Mouse (Mus musculus) liver, adult 2 months (tissue): ENCODE measurements around the gene Pxmp4. TPM values are rescaled to one million over a fixed set of nuclear protein-coding genes. Genes with fewer than 3 reads are reported as not detected.

Experiments
- DNase-seq: peaks from one replicate; pipeline ENCODE4 v3.0.0-alpha.2; 2011; ENCODE audit warnings: low read depth, low spot score; ENCODE audit errors: extremely low read depth
- H3K27ac ChIP-seq: fragments of 200-500 bp; replicated peaks from 2 replicates; pipeline ENCODE4 v1.5.1; 2012; ENCODE audit warnings: low read depth, mild to moderate bottlenecking, control low read depth, inconsistent platforms, low read length; ENCODE audit not compliant: insufficient read depth
- H3K27me3 ChIP-seq: fragments of 200-500 bp; 2 replicates; pipeline ENCODE4 v1.6.1; 2012; ENCODE audit warnings: mild to moderate bottlenecking, moderate library complexity, low read length, inconsistent platforms; ENCODE audit not compliant: control insufficient read depth, insufficient read depth
- H3K36me3 ChIP-seq: fragments of 200-500 bp; 2 replicates; pipeline ENCODE4 v1.6.1; 2012; ENCODE audit warnings: low read length, inconsistent platforms; ENCODE audit not compliant: control insufficient read depth, insufficient read depth
- H3K4me1 ChIP-seq: fragments of 200-500 bp; 2 replicates; pipeline ENCODE4 v1.6.1; 2011; ENCODE audit warnings: low read length; ENCODE audit not compliant: control insufficient read depth, insufficient read depth
- H3K4me3 ChIP-seq: fragments of 200-500 bp; 2 replicates; pipeline ENCODE4 v1.5.1; 2011; ENCODE audit warnings: low read depth, mild to moderate bottlenecking, control low read depth, low read length, moderate library complexity; ENCODE audit not compliant: insufficient read depth
- H3K79me2 ChIP-seq: fragments of 200-500 bp; 2 replicates; pipeline ENCODE4 v1.6.1; 2012; ENCODE audit warnings: inconsistent platforms, mild to moderate bottlenecking, low read length, moderate library complexity; ENCODE audit not compliant: control insufficient read depth, insufficient read depth
- H3K9ac ChIP-seq: fragments of 200-500 bp; 2 replicates; pipeline ENCODE4 v1.6.1; 2012; ENCODE audit warnings: low read depth, mild to moderate bottlenecking, control low read depth, inconsistent platforms, low read length
- CTCF ChIP-seq: fragments of 200-500 bp; IDR thresholded peaks from 2 replicates; pipeline ENCODE4 v1.5.1; 2011; ENCODE audit warnings: low read depth, low read length, control low read depth
- POLR2A ChIP-seq: fragments of 200-500 bp; IDR thresholded peaks from 2 replicates; pipeline ENCODE4 v1.6.1; 2011; ENCODE audit warnings: low read length, control low read depth; ENCODE audit not compliant: insufficient read depth; ENCODE audit errors: extremely low read depth
- WGBS: fragments of 180-500 bp; shearing (Covaris S2); methylation state at CpG from one replicate; pipeline ENCODE4 v1.1.7; 2018; 5-methylcytosine and 5-hydroxymethylcytosine counted together
- polyA plus RNA-seq: library from polyadenylated mRNA; depleted of rRNA; stranded (reverse); fragments of >200 nt; gene quantifications from 2 replicates; pipeline ENCODE4 v1.2.3, GENCODE M21; 2012
- total RNA-seq: library from RNA; depleted of rRNA; stranded (reverse); fragments of >200 nt; gene quantifications from 2 replicates; pipeline ENCODE4 v1.2.3, GENCODE M21; 2014

Gene Pxmp4
- total and polyA plus RNA-seq, 2 experiments, result 39.9 to 127 TPM

- no peak overlapping the region for H3K27ac ChIP-seq
- no peak overlapping the region for H3K9ac ChIP-seq
- peaks cover 9% of the 10 kb centered on the region for H3K27me3 ChIP-seq
- H3K36me3 ChIP-seq, result no peaks in the 10 kb centered on the region
- H3K4me1 ChIP-seq, result peaks cover 5% of the 10 kb centered on the region
- WGBS, result 48% methylated on average over 21 of the region's 21 CpGs
- TF ChIP-seq POLR2A (no peak), CTCF (no peak)
- DNase-seq, result no peak
- H3K79me2 ChIP-seq, result no peaks in the 10 kb centered on the region
- no peak overlapping the region; the same call in 1 of the 2 replicates for H3K4me3 ChIP-seq
Observed at GRCm38 (mm10) chr2:154551927-154552326, 51.6 kb downstream of the Pxmp4 start.

GRCm38 (mm10) chr2:154551476-154551875 lies 52.0 kb downstream of the Pxmp4 start, which contains the start of gene Actl10:
Actl10 (plus strand) TSS chr2:154551776.
- 90% methylated on average over 4 of the region's 4 CpGs for WGBS
- DNase-seq, result no peak
- no peaks in the 10 kb centered on the region for H3K79me2 ChIP-seq
- H3K27ac ChIP-seq, result no peak within 1 kb of the TSS
- peaks cover 9% of the 10 kb centered on the region for H3K27me3 ChIP-seq
- H3K4me1 ChIP-seq, result peaks cover 5% of the 10 kb centered on the region
- no peak within 1 kb of the TSS for H3K9ac ChIP-seq
- peak within 1 kb of the TSS; percentile 37; the same call in 1 of the 2 replicates for H3K4me3 ChIP-seq
- no peak for TF ChIP-seq CTCF
- TF ChIP-seq POLR2A, result no peak
- H3K36me3 ChIP-seq, result no peaks in the 10 kb centered on the region

- H3K79me2 ChIP-seq, result no peaks in the 10 kb centered on the region
- peaks cover 9% of the 10 kb centered on the region for H3K27me3 ChIP-seq
- TF ChIP-seq POLR2A, result no peak
- TF ChIP-seq CTCF, result no peak
- no peak overlapping the region for H3K9ac ChIP-seq
- H3K4me3 ChIP-seq, result no peak overlapping the region
- peaks cover 5% of the 10 kb centered on the region for H3K4me1 ChIP-seq
- H3K36me3 ChIP-seq, result no peaks in the 10 kb centered on the region
- 81% methylated on average over 2 of the region's 2 CpGs for WGBS
- DNase-seq, result no peak
- no peak overlapping the region for H3K27ac ChIP-seq
Observed at GRCm38 (mm10) chr2:154550937-154551336, 52.6 kb downstream of the Pxmp4 start.

GRCm38 (mm10) chr2:154549886-154550189 lies 53.7 kb downstream of the Pxmp4 start:
- no peak for DNase-seq
- no peak overlapping the region; the same call in 1 of the 2 replicates for H3K9ac ChIP-seq
- H3K27ac ChIP-seq, result no peak overlapping the region
- H3K4me1 ChIP-seq, result peaks cover 5% of the 10 kb centered on the region
- TF ChIP-seq POLR2A (no peak), CTCF (no peak)
- H3K4me3 ChIP-seq, result peak overlapping the region; percentile 49; the same call in 1 of the 2 replicates
- 16% methylated on average over 20 of the region's 20 CpGs for WGBS
- peaks cover 9% of the 10 kb centered on the region for H3K27me3 ChIP-seq
- H3K36me3 ChIP-seq, result no peaks in the 10 kb centered on the region
- no peaks in the 10 kb centered on the region for H3K79me2 ChIP-seq

GRCm38 (mm10) chr2:154549127-154549885 lies 54.2 kb downstream of the Pxmp4 start:
- Histone ChIP-seq H3K36me3 (no peaks in the 10 kb centered on the region), H3K4me3 (peak overlapping the region; percentile 49; the same call in 1 of the 2 replicates), H3K4me1 (peaks cover 5% of the 10 kb centered on the region), H3K27me3 (peaks cover 9% of the 10 kb centered on the region), H3K9ac (peak overlapping the region; percentile 47), H3K79me2 (no peaks in the 10 kb centered on the region), H3K27ac (no peak overlapping the region)
- DNase-seq, result peak; percentile 20
- 5% methylated on average over 48 of the region's 48 CpGs for WGBS
- no peak for TF ChIP-seq CTCF
- TF ChIP-seq POLR2A, result no peak

- Histone ChIP-seq H3K79me2 (no peaks in the 10 kb centered on the region), H3K36me3 (no peaks in the 10 kb centered on the region), H3K4me1 (peaks cover 5% of the 10 kb centered on the region), H3K27me3 (peaks cover 9% of the 10 kb centered on the region), H3K27ac (no peak overlapping the region), H3K9ac (no peak overlapping the region), H3K4me3 (no peak overlapping the region)
- peak; percentile 38 for DNase-seq
- WGBS, result 68% methylated on average over 3 of the region's 3 CpGs
- TF ChIP-seq CTCF (no peak), POLR2A (no peak)
Observed at GRCm38 (mm10) chr2:154548688-154549087, 54.8 kb downstream of the Pxmp4 start.
